Mouse (Mus musculus) stomach, adult 2 months (tissue): ENCODE measurements around the gene Znhit2. TPM values are rescaled to one million over a fixed set of nuclear protein-coding genes. Genes with fewer than 3 reads are reported as not detected.

Source experiments
- polyA plus RNA-seq: library from polyadenylated mRNA; depleted of rRNA; stranded (reverse); fragments of >200 nt; gene quantifications from 2 replicates; pipeline ENCODE4 v1.2.3, GENCODE M21; 2012; rRNA removed

The Znhit2 gene
- 37.3 and 60.7 TPM in 2 replicates for polyA plus RNA-seq

DNA sequence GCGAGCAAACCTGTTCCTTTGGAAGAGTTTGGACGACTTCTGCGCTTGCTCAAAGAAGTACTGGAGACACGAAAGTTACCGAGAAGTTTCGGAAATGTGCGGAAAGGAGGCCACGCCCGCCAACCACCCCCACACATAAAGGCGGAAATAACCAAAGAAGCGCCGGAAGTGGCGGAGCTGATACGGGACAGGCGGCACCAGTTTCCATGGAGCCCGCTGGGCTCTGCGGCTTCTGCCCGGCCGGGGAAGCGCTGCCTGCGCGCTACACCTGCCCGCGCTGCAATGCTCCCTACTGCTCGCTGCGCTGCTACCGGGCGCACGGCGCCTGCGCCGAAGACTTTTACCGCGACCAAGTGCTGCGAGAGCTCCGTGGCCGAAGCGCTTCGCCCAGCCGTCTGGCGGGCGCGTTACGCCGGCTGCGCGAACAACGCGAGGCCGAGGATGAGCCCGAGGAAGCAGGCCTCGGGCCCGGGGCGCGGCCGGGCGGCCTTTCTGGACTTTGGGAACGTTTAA, at the start of gene Znhit2:
Gene Znhit2 (plus strand): TSS at position 172 of the 513 bp plus-strand sequence.

DNA sequence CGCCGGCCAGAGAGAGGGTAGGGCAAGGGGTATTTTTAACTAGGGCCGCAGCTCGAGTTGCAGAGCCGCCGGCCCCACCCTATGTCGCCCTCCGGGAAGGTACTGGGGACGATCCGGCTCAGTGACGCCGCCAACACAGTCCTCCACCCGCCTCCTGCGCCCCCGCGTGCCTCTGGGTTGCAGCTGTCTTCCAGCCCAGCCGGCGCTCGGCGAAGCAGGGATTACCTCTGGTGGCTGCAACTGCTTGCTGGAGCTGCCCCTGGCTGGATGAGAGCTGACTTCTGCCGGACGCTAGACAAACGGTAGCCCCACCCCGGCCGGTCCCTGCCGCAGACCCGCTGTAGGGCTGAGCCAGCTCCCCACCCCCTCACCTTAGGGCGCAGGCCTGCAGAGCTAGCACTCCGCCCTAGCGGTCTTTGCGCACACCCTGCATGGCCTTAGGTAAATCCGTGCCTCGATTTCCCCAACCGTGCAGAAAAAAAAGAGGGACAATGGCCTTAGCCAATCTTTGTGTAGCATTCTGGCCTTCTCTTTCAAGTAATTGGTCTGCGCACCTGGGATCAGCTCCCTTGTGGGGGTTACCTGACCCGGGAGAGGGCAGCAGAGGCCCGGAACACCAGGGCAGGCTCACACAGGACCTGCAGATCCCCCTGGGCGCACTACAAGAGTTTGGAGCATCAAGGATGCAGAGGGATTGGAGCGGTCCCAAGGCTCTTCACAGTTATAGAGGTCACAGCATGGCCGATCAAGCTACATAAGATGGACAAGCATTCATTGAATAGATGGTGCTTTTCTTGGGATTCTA, 45.3 kb upstream of the Znhit2 start, which contains the start of gene Capn1:
Gene Capn1 (minus strand): TSS at position 387 of the 805 bp plus-strand sequence.

DNA sequence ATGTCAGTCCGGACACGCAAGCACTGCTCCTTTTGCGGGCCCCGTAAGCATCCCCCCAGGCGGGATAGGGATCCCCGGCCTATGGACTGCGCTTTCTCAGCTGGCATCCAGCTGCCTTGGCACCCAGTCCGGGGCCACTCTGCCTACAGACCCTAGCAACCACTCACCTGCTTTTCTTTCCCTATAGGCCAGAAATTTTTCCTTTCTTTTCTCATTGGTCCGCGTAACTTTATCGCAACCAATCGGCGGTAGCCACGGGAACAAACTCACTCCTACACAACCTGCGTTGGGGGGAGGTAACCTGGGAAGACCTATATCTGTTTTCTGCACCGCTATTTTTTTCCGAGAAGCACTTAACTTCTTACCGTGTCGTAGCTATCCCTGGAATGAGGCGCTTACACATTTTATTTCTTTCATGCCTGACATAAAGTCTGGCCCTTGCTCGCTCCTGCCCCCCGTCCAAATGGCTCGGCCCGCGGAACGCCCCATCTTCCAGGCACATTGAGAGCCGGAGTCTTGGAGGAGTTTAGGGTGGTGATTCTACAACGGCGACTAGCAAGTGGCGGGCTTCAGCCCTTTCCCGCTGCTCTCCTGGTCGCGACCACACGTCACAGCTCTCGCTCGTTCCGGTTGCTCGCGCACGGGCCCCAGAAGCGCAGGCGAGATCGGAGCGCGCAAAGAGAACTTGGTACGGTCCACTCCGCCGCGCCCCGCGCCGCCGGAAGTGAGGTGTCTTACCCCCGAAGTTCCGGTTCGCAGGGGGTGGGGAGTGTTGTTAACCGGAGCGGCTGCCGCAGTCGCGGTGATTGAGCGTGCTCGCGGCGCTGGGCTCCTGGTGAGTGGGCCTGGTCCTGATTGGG, 14.5 kb upstream of the Znhit2 start, which contains the start of gene Syvn1:
Gene Syvn1 (plus strand): TSS at position 283 of the 860 bp plus-strand sequence.

DNA sequence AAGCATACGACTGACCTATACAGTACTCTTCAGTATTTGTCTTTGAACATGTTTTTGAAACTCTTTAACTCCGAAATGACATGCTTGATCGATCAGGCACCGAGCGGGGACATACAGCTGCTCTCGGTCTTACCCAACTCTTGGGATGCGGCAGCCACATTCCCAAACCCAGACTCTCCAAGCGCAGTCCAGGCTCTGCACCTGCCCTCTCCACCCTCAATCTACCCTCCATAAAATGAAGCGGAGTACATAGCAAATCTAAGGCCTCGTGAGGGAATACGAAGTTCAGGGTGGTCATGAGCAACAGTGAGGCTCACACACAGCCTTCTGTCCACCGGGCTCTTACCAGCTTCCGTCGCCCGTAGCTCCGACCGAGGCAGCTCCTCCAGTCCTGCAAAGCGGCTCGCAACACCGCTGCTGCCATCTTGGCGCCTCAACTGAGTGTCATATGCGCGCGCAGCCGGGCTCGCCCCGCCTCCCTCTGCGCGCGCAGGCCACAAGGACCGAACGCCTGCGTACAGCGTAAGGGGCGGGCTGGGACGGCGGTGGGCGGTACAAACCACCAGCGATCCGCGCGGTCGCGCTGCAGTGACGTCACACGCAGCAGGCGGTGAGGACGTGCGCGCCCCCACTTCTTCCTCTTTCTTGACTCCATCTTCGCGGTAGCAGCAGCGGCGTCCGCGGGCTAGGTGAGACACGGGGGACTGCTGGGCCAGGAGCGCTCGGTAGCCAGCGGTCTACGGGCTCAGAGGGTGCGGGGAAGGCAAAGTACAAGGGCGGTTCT, 3.5 kb upstream of the Znhit2 start, which contains the start of the genes Mrpl49 and Fau:
Gene Mrpl49 (minus strand): TSS at position 473 of the 784 bp plus-strand sequence.
Gene Fau (plus strand): TSS at position 532 of the 784 bp plus-strand sequence.

DNA sequence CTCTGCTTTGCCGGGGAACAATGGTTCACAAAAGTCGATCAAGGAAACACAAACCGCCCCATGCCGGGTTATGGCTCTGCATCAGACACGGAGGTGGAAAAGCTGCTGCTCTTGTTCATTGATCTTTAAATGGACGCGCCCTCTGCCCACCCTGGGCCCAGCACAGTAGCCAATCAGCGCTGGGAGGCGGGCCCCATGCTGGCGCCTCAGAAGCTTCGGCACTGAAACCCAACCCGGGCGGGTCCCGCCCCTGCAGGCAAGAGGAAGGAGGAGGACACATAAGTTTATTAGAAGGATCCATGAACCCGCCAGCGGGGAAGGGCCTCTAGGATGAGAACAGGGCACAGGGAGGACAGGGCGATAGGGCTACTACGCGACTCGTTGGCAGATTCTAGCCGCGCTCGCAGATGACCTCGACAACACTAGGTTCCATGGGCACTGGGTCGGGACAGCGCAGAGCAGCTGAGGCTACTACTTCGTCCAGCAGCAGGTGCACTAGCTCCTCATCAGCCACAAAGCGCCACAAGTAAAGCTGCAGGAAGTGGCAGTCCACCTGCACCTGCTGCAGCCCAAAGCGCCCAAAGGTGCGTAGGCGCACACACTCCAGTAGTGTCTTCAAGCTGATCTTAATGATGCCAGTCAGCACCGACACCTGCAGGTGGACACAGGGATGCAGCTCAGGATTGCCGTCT, 6.9 kb downstream of the Znhit2 start, which contains the start of gene Tm7sf2:
Gene Tm7sf2 (minus strand): TSS at position 650 of the 692 bp plus-strand sequence.

DNA sequence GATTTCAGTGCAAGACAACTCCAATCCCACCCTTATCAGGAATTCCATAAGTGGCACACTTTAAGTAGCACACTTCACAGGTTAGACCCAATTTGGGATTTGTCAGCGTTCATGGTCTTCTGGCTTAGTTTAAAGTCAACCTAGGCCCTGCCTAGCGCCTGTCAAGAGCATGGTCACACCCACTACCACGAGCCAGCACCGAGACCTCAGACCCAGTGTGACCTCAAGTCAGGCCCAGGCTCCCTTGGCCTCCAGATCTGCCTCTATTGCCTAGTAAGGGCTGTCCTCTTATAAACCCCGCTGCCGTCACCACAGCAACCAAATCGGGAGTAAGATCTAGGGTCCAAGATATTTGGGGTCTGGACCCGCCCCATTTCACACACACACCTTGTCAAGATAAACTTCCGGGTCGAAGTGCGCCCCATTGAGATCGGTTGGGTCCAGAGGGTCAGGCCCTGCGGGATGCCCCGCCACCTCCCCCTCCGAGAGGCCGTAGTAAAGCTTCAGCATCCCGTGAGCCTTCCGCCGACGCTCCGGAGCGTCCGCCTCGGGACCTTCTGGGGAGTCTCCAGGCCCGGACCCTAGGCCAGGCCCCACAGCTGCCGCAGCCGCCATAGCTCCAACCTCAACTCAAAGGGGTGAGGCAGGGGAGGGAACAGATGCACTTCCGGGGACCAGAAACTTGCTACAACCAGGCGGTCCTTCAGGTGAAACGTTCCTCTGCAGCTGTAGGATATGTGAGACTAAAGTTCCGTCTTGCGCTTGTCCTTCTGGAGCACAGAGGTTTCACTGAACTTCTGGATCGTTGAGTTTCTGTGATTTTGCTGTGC, 15.8 kb downstream of the Znhit2 start, which contains the start of gene Vps51:
Gene Vps51 (minus strand): TSS at position 668 of the 830 bp plus-strand sequence.

DNA sequence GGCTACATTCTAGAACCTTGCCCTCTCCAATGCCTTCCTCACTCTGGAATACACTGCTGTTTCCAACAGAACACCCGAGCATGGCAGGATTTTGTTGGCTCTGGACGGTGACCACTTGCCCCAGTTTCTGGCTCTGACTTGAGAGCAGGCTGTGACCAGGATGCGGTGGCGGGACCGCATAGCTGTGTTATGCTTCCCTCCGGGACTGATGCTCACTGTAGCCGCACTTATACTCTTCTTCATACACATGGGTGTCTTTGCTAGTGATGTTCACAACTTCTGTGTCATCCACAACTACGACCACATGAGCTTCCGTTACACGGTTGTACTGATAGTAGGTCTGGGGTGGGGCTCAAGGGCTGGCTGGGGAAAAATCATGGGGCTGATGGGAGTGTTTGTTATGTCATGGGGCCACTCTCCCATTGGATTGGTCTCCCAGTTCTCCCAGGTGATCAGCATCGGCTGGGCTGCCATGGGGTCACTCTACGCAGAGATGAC, 19.0 kb downstream of the Znhit2 start, which contains the start of gene Tmem262:
Gene Tmem262 (plus strand): TSS at position 51 of the 498 bp plus-strand sequence.

DNA sequence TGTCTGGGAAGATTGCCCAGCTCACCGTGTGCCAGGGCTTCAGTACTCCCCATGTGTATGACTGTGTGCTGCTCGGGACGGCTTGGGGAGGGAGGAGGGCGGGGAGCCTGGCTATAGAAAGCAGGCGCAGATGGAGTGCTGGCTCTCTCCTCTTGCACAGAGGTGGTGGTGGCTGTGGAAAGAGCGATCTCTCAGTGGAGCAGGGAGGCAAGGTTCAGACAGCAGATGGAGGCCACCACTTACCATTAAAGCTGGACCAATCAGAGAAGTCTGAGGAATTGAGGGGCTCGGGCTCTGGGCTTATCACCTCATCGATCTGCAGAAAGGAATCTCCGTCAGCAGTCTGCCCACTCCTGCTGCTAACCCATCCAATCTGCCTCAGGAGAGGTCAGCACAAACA, 21.2 kb downstream of the Znhit2 start, which contains the start of gene Gm28374:
Gene Gm28374 (minus strand): TSS at position 101 of the 400 bp plus-strand sequence.

DNA sequence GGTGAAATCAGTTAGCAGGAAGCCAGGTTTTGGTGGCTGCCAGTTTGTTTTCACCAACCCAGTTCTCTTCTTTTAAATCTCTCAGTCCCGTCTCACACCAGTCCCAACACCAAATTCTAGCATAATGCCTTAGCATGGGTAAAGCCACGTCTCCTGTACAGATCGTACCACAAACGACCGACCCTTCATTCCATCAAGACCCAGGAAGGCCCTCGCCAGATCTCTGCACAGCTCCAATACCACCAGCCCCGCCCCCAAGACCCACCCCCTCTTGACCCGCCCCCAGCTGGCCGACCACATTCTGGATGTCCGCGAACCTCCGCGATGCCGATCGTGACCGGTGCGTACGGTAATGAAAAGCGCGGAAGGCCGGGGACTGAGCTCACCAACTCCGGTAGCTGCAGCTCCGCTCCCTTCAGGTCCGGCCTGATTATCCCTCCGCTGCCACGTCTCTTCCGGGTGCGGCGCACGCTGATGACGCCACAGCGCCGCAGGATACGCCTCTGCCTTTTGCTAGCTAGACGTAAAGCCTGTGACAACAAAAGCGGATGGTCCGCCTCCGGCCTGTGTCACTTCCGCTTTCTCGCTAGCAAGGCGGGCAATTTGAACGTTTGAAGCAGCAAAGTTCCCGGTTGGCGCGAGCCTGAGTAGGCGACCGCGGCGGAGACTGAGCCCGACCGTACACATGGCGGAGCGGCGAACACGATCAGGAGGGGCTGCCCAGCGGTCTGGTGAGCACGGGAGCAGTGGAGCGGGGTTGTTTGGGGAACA, 23.7 kb downstream of the Znhit2 start, which contains the start of the genes Zfpl1 and Cdca5:
Gene Zfpl1 (minus strand): TSS at position 479 of the 771 bp plus-strand sequence.
Gene Cdca5 (plus strand): TSS at position 506 of the 771 bp plus-strand sequence.

DNA sequence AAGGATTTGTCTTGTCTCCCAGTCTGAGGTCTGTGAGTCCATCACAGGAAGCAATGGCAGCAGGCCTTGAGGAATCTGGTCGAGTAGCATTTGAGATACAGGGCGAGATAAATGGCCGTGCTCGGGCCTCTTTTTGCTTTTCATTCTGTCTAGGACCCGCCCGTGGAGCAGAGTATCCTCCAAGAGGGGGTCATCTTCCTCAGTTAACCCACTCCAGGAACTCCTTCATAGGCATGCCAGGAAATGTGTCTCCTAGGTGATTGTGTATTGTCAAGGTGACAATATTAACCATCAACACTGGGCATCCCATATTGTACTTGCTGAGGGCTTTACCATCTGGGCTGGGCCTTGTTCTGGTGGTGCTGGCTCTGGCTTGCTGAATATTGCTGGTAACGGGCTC, 33.1 kb downstream of the Znhit2 start, which contains the start of gene AC131692.1:
Gene AC131692.1 (plus strand): TSS at position 301 of the 400 bp plus-strand sequence.

DNA sequence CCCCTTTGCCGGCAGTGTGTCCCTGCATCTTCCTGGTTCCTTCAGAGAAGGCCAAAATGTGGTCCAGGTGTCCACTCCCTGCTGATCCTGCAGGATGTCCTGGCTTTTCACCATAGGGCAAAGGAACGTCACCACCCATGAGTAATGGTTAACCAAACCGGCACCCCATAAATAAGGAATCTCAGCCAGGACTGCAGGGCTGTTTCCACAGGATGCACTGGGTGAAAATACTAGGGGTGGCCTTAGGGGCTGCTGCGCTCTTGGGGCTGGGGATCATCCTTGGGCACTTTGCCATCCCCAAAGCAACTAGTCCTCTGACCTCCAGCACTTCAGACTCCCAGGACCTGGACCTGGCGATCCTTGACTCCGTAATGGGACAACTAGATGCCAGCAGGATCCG, 44.6 kb downstream of the Znhit2 start, which contains the start of gene Naaladl1:
Gene Naaladl1 (plus strand): TSS at position 197 of the 400 bp plus-strand sequence.

Other genes with a start within 250 kb of the Znhit2 start
- gene Frmd8, start 185.9 kb upstream of the Znhit2 start, polyA plus RNA-seq, result 9.3 and 10.0 TPM in 2 replicates
- 9.7 and 9.8 TPM in 2 replicates for gene Slc25a45, start 183.4 kb upstream of the Znhit2 start, polyA plus RNA-seq
- gene Tigd3, start 167.0 kb upstream of the Znhit2 start, polyA plus RNA-seq, result 0.19 and 0.25 TPM in 2 replicates
- 29.4 and 29.7 TPM in 2 replicates for gene Dpf2, start 148.2 kb upstream of the Znhit2 start, polyA plus RNA-seq
- gene Cdc42ep2, start 136.4 kb upstream of the Znhit2 start, polyA plus RNA-seq, result 7.8 and 8.0 TPM in 2 replicates
- 14.8 and 18.1 TPM in 2 replicates for gene Pola2, start 97.0 kb upstream of the Znhit2 start, polyA plus RNA-seq
- not detected in 2 replicates for gene Slc22a20, start 75.0 kb upstream of the Znhit2 start, polyA plus RNA-seq
- 37.4 and 43.7 TPM in 2 replicates for gene Capn1, start 45.3 kb upstream of the Znhit2 start, polyA plus RNA-seq
- 45.0 and 47.3 TPM in 2 replicates for gene Syvn1, start 14.6 kb upstream of the Znhit2 start, polyA plus RNA-seq
- gene Mrpl49, start 3.4 kb upstream of the Znhit2 start, polyA plus RNA-seq, result 5.1 and 5.2 TPM in 2 replicates
- 722 and 1,119 TPM in 2 replicates for gene Fau, start 3.3 kb upstream of the Znhit2 start, polyA plus RNA-seq
- gene Tm7sf2, start 7.2 kb downstream of the Znhit2 start, polyA plus RNA-seq, result 43.1 and 48.4 TPM in 2 replicates
- gene Vps51, start 16.0 kb downstream of the Znhit2 start, polyA plus RNA-seq, result 34.6 and 34.9 TPM in 2 replicates
- gene Tmem262, start 18.8 kb downstream of the Znhit2 start, polyA plus RNA-seq, result not detected in 2 replicates
- 0.10 and 0.34 TPM in 2 replicates for gene Gm28374, start 21.1 kb downstream of the Znhit2 start, polyA plus RNA-seq
- 64.7 and 68.1 TPM in 2 replicates for gene Zfpl1, start 23.8 kb downstream of the Znhit2 start, polyA plus RNA-seq
- gene Cdca5, start 23.8 kb downstream of the Znhit2 start, polyA plus RNA-seq, result 0.80 and 1.0 TPM in 2 replicates
- not detected in 2 replicates for gene AC131692.1, start 33.2 kb downstream of the Znhit2 start, polyA plus RNA-seq
- 0.19 and 0.30 TPM in 2 replicates for gene Naaladl1, start 44.6 kb downstream of the Znhit2 start, polyA plus RNA-seq
- gene Sac3d1, start 57.5 kb downstream of the Znhit2 start, polyA plus RNA-seq, result 24.7 and 40.8 TPM in 2 replicates
- 32.0 and 40.7 TPM in 2 replicates for gene Snx15, start 67.1 kb downstream of the Znhit2 start, polyA plus RNA-seq
- gene Batf2, start 79.8 kb downstream of the Znhit2 start, polyA plus RNA-seq, result 7.1 and 7.8 TPM in 2 replicates
- gene Arl2, start 80.4 kb downstream of the Znhit2 start, polyA plus RNA-seq, result 90.1 and 115 TPM in 2 replicates
- not detected in 2 replicates for gene Majin, start 123.2 kb downstream of the Znhit2 start, polyA plus RNA-seq
- gene Gpha2, start 165.2 kb downstream of the Znhit2 start, polyA plus RNA-seq, result 0.50 and 1.0 TPM in 2 replicates
- gene Ppp2r5b, start 174.7 kb downstream of the Znhit2 start, polyA plus RNA-seq, result 47.1 and 114 TPM in 2 replicates
- gene Atg2a, start 180.5 kb downstream of the Znhit2 start, polyA plus RNA-seq, result 48.8 and 62.8 TPM in 2 replicates
- 152 and 233 TPM in 2 replicates for gene Ehd1, start 215.5 kb downstream of the Znhit2 start, polyA plus RNA-seq
- 28.3 and 31.9 TPM in 2 replicates for gene Cdc42bpg, start 245.3 kb downstream of the Znhit2 start, polyA plus RNA-seq